Mouse (Mus musculus) MEL (cell line): Measurements from ENCODE around the gene Gns. TPM values are rescaled to one million over a fixed set of nuclear protein-coding genes. Genes with fewer than 3 reads are reported as not detected.

Source experiments
- DNase-seq: peaks from one replicate; pipeline ENCODE4 v3.0.0; 2011; ENCODE audit warnings: low read depth, low spot score
- H3K27ac ChIP-seq: 2 replicates; pipeline ENCODE4 v1.5.1; 2012; ENCODE audit warnings: low read depth, mild to moderate bottlenecking, control low read depth, low read length, moderate library complexity; ENCODE audit not compliant: control insufficient read depth
- H3K27me3 ChIP-seq, 2 experiments: fragments of 150-350 bp in 1 of 2; sonication (generic) in 1 of 2; 2 replicates each; pipeline ENCODE4 v1.6.1; 2012; ENCODE audit warnings: low read length in 2 of 2, mild to moderate bottlenecking in 2 of 2, improper control_type of control experiment in 1 of 2, moderate library complexity in 1 of 2; ENCODE audit not compliant: insufficient read depth in 2 of 2, control insufficient read depth in 1 of 2
- H3K36me3 ChIP-seq, 2 experiments: 2 replicates each; pipeline ENCODE4 v1.6.1; 2012 to 2014; ENCODE audit warnings: low read length in 2 of 2, improper control_type of control experiment in 1 of 2, inconsistent platforms in 1 of 2, mild to moderate bottlenecking in 1 of 2; ENCODE audit not compliant: insufficient read depth in 2 of 2, control insufficient read depth in 1 of 2
- H3K4me1 ChIP-seq, 2 experiments: fragments of 150-350 bp in 1 of 2; sonication (generic) in 1 of 2; 2 replicates each; pipeline ENCODE4 v1.6.1; 2012; ENCODE audit warnings: low read length in 2 of 2, improper control_type of control experiment in 1 of 2, mild to moderate bottlenecking in 1 of 2; ENCODE audit not compliant: insufficient read depth in 2 of 2, control insufficient read depth in 1 of 2
- H3K4me3 ChIP-seq, 2 experiments: fragments of 150-350 bp in 1 of 2; sonication (generic) in 1 of 2; 2 replicates each; pipeline ENCODE4 v1.5.1; 2012; ENCODE audit warnings: low read depth in 2 of 2, low read length in 2 of 2, mild to moderate bottlenecking in 2 of 2, moderate library complexity in 2 of 2, control low read depth in 1 of 2, improper control_type of control experiment in 1 of 2; ENCODE audit not compliant: control insufficient read depth in 1 of 2, insufficient read depth in 1 of 2
- H3K79me2 ChIP-seq: 2 replicates; pipeline ENCODE4 v1.6.1; 2012; ENCODE audit warnings: mild to moderate bottlenecking, low read length, moderate library complexity; ENCODE audit not compliant: control insufficient read depth, poor library complexity, insufficient read depth
- H3K9ac ChIP-seq: 2 replicates; pipeline ENCODE4 v1.6.1; 2012; ENCODE audit warnings: low read depth, mild to moderate bottlenecking, control low read depth, low read length, moderate library complexity; ENCODE audit not compliant: control insufficient read depth, poor library complexity, severe bottlenecking
- H3K9me3 ChIP-seq: fragments of 150-350 bp; sonication (generic); replicated peaks from 2 replicates; pipeline ENCODE4 v1.6.1; 2012; ENCODE audit warnings: mild to moderate bottlenecking, low read length, improper control_type of control experiment, moderate library complexity; ENCODE audit not compliant: insufficient read depth
- CHD1 ChIP-seq: IDR thresholded peaks from 2 replicates; pipeline ENCODE4 v1.6.1; 2012; ENCODE audit warnings: low read depth, mild to moderate bottlenecking, inconsistent platforms, low read length, improper control_type of control experiment
- CHD2 ChIP-seq: IDR thresholded peaks from 2 replicates; pipeline ENCODE4 v1.6.1; 2011; ENCODE audit warnings: low read length, improper control_type of control experiment
- E2F4 ChIP-seq: IDR thresholded peaks from 2 replicates; pipeline ENCODE4 v1.6.1; 2011; ENCODE audit warnings: low read depth, low read length, improper control_type of control experiment, borderline replicate concordance
- EP300 ChIP-seq, 2 experiments: IDR thresholded peaks; 2 replicates each; pipeline ENCODE4 v1.6.1; 2011; ENCODE audit warnings: improper control_type of control experiment in 2 of 2, low read length in 2 of 2, low read depth in 1 of 2, mild to moderate bottlenecking in 1 of 2
- GATA1 ChIP-seq: IDR thresholded peaks from 2 replicates; pipeline ENCODE4 v1.6.1; 2011; ENCODE audit warnings: low read depth, low read length, improper control_type of control experiment
- HCFC1 ChIP-seq: IDR thresholded peaks from 2 replicates; pipeline ENCODE4 v1.6.1; 2012; ENCODE audit warnings: low read depth, mild to moderate bottlenecking, inconsistent platforms, low read length, improper control_type of control experiment, moderate library complexity
- NELFE ChIP-seq: IDR thresholded peaks from 2 replicates; pipeline ENCODE4 v1.6.1; 2011; ENCODE audit warnings: low read depth, low read length, improper control_type of control experiment
- POLR2A ChIP-seq, 2 experiments: IDR thresholded peaks; 2 replicates each; pipeline ENCODE4 v1.6.1; 2011 to 2012; ENCODE audit warnings: low read length in 2 of 2, mild to moderate bottlenecking in 2 of 2, control low read depth in 1 of 2, improper control_type of control experiment in 1 of 2, low read depth in 1 of 2, moderate library complexity in 1 of 2; ENCODE audit not compliant: control insufficient read depth in 1 of 2, insufficient read depth in 1 of 2, poor library complexity in 1 of 2
- POLR2AphosphoS2 ChIP-seq: IDR thresholded peaks from 2 replicates; pipeline ENCODE4 v1.6.1; 2011; ENCODE audit warnings: low read length, improper control_type of control experiment
- RCOR1 ChIP-seq: IDR thresholded peaks from 2 replicates; pipeline ENCODE4 v1.6.1; 2012; ENCODE audit warnings: low read depth, mild to moderate bottlenecking, inconsistent platforms, low read length, improper control_type of control experiment
- TBP ChIP-seq: IDR thresholded peaks from 2 replicates; pipeline ENCODE4 v1.8.0; 2011; ENCODE audit warnings: low read depth, low read length, improper control_type of control experiment
- USF2 ChIP-seq, 2 experiments: IDR thresholded peaks; 2 replicates each; pipeline ENCODE4 v1.6.1; 2011 to 2012; ENCODE audit warnings: improper control_type of control experiment in 2 of 2, low read length in 2 of 2, borderline replicate concordance in 1 of 2, inconsistent platforms in 1 of 2, low read depth in 1 of 2, mild to moderate bottlenecking in 1 of 2; ENCODE audit not compliant: insufficient read depth in 1 of 2
- ZC3H11A ChIP-seq: IDR thresholded peaks from 2 replicates; pipeline ENCODE4 v1.6.1; 2012; ENCODE audit warnings: low read depth, mild to moderate bottlenecking, inconsistent platforms, low read length, improper control_type of control experiment
- ZKSCAN1 ChIP-seq: IDR thresholded peaks from 2 replicates; pipeline ENCODE4 v1.6.1; 2012; ENCODE audit warnings: low read depth, mild to moderate bottlenecking, inconsistent platforms, low read length, improper control_type of control experiment, moderate library complexity
- ZNF384 ChIP-seq: IDR thresholded peaks from 2 replicates; pipeline ENCODE4 v1.6.1; 2012; ENCODE audit warnings: low read depth, mild to moderate bottlenecking, inconsistent platforms, low read length, improper control_type of control experiment
- polyA plus RNA-seq, 2 experiments: library from polyadenylated mRNA; stranded (reverse) in 1 of 2; unstranded in 1 of 2; fragments of >175 nt in 1 of 2; fragments of >200 nt in 1 of 2; gene quantifications; 2 replicates each; pipeline versions ENCODE4 v1.2.1 to v1.2.4; 2012; ENCODE audit warnings: low replicate concordance in 2 of 2, low read depth in 1 of 2; ENCODE audit not compliant: insufficient read length in 2 of 2, insufficient read depth in 1 of 2, missing spikeins in 1 of 2
- total RNA-seq: library from RNA; depleted of rRNA; stranded (reverse); fragments of 300-350 nt; gene quantifications from 2 replicates; pipeline ENCODE4 v1.2.3, GENCODE M21; 2012

Gns gene
- total and polyA plus RNA-seq, 3 experiments: 33.1 to 33.6 TPM; not detected in 1

DNA sequence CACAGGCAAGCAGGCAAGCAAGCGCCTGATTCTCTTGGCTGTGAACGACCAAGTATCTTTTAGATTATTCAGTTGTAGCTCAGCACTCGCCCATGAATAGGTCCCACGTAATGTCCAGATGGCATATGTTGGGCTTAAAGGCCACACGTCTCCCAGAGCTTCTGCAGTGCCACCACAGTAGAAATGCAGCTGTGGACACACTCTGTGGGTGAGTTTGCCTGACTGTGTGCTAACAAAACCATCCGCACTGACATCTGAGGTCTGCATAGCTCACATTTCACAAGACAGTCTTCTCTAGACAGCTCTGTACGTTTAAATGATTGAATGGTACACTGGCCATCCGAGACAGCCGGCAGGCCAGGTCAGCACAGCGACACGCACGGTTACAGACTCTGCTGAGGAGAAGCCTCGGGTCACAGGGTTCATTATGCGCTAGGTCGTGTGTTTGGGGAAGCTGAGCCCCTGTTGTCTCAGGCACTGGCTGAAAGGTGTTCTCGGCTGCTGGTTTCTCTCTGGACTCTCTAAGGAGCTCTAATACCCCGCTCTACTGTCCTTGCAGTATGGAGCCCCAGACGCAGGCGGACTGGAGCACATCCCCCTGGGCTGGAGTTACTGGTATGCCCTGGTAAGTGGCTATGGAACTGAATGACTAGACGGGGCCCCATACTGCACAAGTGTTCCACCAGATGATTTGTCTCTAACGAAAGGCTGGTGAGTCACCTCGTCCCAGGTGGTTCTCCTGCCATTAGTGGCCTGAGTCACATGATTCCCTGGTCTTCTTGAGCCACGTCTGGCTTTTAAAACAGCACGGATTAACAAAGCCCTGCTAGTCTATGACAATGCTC lies 11.0 kb downstream of the Gns start:
- Histone ChIP-seq H3K79me2 (no peaks in the 10 kb centered on the region; the same call in 1 of the 2 replicates), H3K36me3 (peaks cover 8 to 18% of the 10 kb centered on the region in 2 experiments), H3K4me1 (peaks cover 5 to 24% of the 10 kb centered on the region in 2 experiments; a peak in 2 of 4 replicates), H3K9me3 (no peaks in the 10 kb centered on the region), H3K27me3 (no peaks in the 10 kb centered on the region), H3K4me3 (no peak overlapping the region), H3K9ac (peak overlapping the region; percentile 81), H3K27ac (peak overlapping the region; percentile 99)
- TF ChIP-seq ZKSCAN1 (0 out of 2 replicates have a peak, but pooled peaks have one; percentile 51), TBP (no peak), POLR2AphosphoS2 (no peak)
- DNase-seq: no peak

- peaks cover 8 to 18% of the 10 kb centered on the region in 2 experiments for H3K36me3 ChIP-seq
- no peak for DNase-seq
- no peak overlapping the region for H3K4me3 ChIP-seq
- H3K9ac ChIP-seq: no peak overlapping the region
- peak overlapping the region; percentile 99; the same call in 1 of the 2 replicates for H3K27ac ChIP-seq
- H3K9me3 ChIP-seq: no peaks in the 10 kb centered on the region
- H3K27me3 ChIP-seq: no peaks in the 10 kb centered on the region
- no peaks in the 10 kb centered on the region; the same call in 1 of the 2 replicates for H3K79me2 ChIP-seq
- no peak for TF ChIP-seq EP300 (IDR thresholded peaks at IDR 0.05; ENCODE audit: low read depth in 1 of 2, low read length in 2 of 2)
- no peak for TF ChIP-seq CHD1
- TF ChIP-seq GATA1: no peak
- TF ChIP-seq POLR2AphosphoS2: no peak
- TF ChIP-seq RCOR1: no peak
- no peak for TF ChIP-seq HCFC1
- no peak for TF ChIP-seq ZNF384
- no peak for TF ChIP-seq NELFE
- no peak for TF ChIP-seq E2F4
- no peak for TF ChIP-seq CHD2
- TF ChIP-seq POLR2A (IDR thresholded peaks at IDR 0.05; ENCODE audit: control insufficient read depth in 1 of 2, insufficient read depth in 1 of 2, low read depth in 1 of 2, low read length in 2 of 2, poor library complexity in 1 of 2): no peak
- TF ChIP-seq ZC3H11A: no peak
- no peak for TF ChIP-seq USF2 (IDR thresholded peaks at IDR 0.05; ENCODE audit: borderline replicate concordance in 1 of 2, insufficient read depth in 1 of 2, low read depth in 1 of 2, low read length in 2 of 2)
- peaks cover 5 to 24% of the 10 kb centered on the region in 2 experiments; a peak in 2 of 4 replicates for H3K4me1 ChIP-seq
Measured at GRCm38 (mm10) chr10:121376530-121377271, 11.8 kb downstream of the Gns start.
